Mouse (Mus musculus) G1E-ER4 (cell line): Measurements from ENCODE around the gene Wfdc13. TPM values are rescaled to one million over a fixed set of nuclear protein-coding genes. Genes with fewer than 3 reads are reported as not detected.

ENCODE experiments used
- GATA1 ChIP-seq: IDR thresholded peaks from one replicate; pipeline ENCODE4 v1.8.0; 2012; ENCODE audit warnings: low read length, inconsistent platforms
- polyA plus RNA-seq: library from polyadenylated mRNA; stranded (reverse); fragments of >175 nt; gene quantifications from 2 replicates; pipeline ENCODE4 v1.2.3, GENCODE M21; 2012

Wfdc13 gene
- not detected in 2 replicates for polyA plus RNA-seq

DNA sequence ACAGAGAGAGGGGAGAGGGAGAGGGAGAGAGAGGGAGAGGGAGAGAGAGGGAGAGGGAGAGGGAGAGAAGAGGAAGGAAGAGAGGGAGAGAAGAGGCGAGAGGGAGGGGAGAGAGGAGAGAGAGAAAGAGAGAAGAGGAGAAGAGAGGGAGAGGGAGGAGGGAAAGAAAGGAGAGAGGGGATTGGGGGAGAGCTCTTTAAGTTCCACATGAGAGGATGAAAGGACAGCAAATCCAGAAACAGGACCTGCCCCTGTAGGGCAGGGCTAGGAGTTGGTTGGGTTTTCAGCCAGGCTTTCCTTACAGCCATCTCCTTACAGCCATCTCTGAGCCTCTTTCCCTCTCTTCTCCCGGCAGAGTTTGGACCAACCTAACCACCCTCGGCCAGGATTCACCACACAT, at the start of gene Wfdc13:
TSS of gene Wfdc13 (plus strand) at position 301 of the 400 bp plus-strand sequence.
- no peak for TF ChIP-seq GATA1

DNA sequence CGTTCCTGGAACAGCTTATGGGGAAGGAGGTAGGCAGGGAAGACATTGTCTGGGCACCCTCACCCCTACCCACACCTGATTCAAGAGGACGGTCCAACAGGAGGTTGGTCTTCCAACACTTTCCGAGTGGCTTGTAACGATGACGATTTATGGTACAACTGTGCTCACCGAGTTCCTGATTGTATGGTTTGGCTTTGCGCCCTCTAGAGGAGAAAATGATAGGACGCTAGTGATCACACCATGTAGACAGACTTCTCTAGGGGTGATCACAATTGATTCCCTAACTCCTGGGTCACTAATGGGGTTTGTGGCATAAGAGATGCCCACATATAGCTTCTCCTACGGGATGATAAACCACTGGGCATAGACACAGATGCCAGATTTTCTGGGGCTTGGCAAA, 49.6 kb upstream of the Wfdc13 start:
- TF ChIP-seq GATA1, result no peak

DNA sequence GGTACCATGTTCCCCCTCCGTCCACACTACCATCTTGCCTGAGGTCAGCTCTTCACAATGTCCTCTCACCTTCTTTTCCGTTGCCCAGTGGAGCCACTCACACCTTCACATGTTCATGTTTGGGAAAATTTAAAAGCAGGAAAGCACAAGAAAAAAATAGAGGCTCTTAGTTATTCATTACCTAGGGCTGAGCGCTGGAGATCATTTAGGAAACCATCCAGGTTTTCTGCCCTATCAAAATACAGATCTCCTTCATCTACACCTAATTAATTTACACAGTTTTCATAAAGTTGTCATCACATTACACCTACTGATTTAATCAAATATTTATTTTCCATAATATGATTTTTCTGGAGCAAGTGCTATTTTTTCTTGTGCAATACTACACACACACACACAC, 46.2 kb upstream of the Wfdc13 start, which contains the start of gene Wfdc16:
TSS of gene Wfdc16 (minus strand) at position 101 of the 400 bp plus-strand sequence.
- no peak for TF ChIP-seq GATA1

DNA sequence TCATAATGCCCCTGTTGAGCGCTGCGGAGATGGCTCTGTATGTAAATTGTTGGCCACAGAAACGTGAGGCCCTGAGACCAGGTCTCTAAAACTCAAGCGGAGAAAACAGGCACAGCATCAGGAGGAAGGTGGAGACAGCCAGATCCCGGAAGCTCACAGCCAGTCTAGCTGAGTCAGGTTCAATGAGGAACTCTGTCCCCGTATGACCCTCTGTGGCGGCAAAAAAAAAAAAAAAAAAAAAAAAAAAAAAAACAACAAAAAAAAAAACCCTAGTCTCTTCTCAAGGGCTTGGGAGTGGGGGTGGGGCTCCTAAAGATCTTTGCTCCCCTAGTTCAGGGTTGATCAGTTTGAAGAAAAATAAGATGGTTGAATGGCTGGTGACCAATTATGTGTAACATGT, 43.8 kb upstream of the Wfdc13 start:
- no peak for TF ChIP-seq GATA1

DNA sequence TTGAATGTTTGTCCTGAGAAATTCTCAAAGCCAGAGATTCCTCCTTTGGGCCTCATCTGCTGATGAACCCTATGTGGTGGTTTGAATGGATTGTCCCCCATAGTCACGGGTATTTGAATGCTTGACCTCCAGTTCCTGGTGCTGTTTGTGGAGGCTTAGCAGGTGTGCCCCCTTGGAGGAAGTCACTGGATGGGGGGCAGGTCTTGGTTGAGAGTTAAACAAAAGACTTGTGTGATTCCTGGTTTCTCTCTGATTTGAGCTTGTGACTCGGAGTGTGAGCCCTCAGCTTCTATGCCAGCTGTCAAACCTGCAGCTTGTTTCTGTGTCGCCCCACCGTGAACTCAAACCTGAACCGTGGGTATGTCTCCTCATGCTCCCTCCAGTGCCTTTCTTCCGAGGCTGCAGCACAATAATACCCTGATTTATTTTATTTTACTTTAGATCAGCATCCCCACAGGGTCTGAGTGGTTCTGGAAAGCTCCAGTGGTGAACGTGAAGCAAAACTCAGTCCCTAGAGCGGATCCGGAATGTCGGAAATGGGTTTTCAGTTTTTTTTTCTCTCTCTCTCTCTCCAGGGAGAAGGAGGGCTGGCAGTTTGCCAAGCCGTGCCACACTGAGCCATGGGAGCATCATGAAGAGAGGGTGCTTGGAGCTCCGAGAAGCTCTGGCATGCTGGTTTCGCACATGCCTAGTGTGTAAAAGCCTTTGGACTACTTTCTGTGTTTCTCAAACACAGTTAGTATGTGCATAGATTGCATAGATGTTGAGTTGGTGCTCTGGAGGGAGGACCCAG, 42.8 kb upstream of the Wfdc13 start:
- TF ChIP-seq GATA1, result no peak

DNA sequence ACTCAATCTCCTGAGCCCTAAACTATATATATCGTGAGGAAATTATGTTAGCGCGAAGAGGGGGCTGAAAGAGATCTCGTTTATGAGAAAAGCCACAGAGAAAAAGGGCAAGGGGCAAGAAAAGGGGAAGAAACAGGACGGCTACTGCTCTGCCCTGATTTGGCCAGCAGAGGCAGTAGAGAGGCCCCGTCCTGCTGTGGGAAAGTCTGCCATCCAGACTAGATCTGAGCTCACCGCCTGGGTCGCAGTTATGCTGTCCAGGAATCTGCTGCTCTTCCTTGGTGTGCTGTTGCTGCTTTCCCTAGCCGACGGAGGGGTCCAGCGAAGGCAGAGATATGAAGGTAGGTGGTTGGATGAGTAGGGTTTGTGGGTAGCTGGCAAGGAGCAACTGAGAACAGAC, 29.0 kb upstream of the Wfdc13 start, which contains the start of gene Wfdc10:
TSS of gene Wfdc10 (plus strand) at position 189 of the 400 bp plus-strand sequence.
- no peak for TF ChIP-seq GATA1

DNA sequence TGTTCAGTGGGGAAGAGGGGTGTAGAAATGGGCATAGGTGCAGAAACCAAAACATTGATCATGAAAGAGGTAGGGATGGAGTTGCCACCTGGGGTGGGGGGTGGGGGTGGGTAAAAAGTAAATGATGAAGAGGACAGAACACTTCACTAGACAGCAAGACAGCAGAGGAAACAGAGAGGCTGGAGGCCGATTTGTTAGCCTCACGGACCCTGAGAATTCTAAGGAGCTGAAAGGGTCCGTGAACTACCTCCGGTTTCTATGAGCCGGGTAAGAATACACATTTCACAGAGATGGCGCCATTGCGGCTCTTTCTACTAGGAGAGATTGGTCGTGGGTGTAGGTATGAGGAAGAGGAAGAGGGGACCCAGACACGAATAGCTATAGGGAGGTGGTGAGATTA, 28.4 kb upstream of the Wfdc13 start, which contains the start of gene Wfdc9:
TSS of gene Wfdc9 (minus strand) at position 101 of the 400 bp plus-strand sequence.
- no peak for TF ChIP-seq GATA1

DNA sequence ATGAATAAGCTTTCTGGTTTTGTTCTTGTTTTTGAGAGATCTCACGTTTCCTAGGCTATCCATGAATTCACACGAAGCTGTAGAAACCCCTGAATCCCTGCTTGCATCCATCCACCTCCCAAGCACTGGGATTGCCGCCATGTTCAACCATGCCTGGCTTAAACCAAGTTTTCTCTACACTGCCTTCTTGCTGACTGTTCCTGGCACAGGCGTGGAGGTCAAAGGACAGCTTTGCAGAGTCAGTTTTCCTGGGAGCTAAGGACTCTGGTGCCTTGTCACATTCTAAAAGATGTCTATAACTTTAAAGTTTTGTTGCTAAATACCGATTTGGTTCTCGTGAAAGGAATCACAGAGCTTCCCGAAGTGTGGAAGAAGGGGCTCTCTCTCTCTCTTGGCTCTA, 20.1 kb upstream of the Wfdc13 start:
- TF ChIP-seq GATA1, result no peak

DNA sequence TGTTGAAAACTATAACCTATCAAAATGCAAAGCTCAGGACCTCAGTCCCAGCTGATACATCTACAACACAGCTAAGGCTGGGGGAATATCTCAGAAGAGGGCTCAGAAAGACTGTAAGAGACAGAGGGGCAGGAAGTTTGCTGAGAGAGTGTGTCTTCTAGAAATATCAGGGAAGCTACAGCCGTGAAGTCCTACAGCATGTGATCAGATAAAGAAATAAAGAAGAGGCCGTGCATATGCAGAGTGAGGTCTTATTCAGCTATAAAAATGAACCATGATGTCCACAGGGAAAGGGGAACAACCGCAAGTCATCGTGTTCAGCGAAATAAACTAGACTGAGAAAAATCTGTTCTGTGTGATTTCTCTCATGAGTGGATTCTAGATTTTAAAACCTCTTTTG, 14.6 kb upstream of the Wfdc13 start:
- no peak for TF ChIP-seq GATA1

DNA sequence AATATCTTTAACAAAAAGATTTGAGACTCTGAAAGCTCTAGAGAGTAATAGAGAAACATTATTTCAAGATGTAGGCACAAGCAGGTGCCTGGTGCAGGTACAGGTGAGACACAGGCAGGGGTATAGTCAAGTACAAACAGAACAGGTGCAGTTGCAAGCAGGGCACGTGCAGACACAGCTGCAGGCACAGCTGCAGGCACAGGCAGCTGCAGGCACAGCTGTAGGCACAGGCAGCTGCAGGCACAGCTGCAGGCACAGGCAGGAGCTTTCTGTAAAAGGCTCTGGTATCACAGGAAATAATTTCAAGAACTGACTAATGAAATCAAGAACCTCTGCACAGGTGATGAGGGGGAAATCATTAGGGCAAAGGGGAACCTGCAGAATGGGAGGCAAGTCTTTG, 14.0 kb upstream of the Wfdc13 start:
- TF ChIP-seq GATA1, result no peak

DNA sequence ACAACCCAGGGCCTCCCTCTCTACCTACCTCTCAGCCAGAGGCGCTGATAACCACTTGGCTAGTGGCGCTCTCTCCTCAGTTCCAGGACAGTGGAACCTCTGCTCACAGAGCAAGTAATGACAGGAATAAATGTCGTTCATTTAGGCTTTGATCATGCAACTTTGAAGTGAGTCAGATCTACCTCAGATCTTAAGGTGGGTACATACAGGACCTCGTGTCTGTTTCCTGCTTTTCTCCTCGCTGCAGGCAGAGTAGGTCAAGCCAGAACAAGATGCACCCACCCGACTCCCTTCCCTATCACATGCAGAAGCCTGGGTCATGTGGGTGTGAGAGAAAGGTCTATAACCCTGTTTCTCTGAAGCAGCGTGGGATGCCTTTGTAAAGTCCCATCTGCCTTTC, 10.9 kb upstream of the Wfdc13 start, which contains the start of gene Wfdc11:
TSS of gene Wfdc11 (minus strand) at position 101 of the 400 bp plus-strand sequence.
- TF ChIP-seq GATA1, result no peak

DNA sequence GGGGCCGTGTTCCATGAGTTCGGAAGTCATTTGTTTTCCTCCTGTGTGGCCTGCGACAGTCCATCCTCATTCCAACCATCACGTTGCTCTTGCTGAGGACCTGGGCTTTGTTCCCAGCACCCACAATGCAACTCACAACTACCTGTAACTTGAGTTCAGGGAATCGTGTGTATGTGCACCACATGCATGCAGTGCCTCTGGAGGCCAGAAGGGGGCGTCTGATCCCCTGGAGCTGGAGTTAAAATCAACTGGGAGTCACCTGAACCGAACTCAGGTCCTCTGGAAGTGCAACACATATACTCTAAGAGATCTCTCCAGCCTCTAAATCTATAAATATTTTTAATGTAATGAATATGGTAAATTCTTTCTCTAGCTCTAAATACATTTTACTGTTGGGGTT, 8.8 kb upstream of the Wfdc13 start:
- TF ChIP-seq GATA1, result no peak

DNA sequence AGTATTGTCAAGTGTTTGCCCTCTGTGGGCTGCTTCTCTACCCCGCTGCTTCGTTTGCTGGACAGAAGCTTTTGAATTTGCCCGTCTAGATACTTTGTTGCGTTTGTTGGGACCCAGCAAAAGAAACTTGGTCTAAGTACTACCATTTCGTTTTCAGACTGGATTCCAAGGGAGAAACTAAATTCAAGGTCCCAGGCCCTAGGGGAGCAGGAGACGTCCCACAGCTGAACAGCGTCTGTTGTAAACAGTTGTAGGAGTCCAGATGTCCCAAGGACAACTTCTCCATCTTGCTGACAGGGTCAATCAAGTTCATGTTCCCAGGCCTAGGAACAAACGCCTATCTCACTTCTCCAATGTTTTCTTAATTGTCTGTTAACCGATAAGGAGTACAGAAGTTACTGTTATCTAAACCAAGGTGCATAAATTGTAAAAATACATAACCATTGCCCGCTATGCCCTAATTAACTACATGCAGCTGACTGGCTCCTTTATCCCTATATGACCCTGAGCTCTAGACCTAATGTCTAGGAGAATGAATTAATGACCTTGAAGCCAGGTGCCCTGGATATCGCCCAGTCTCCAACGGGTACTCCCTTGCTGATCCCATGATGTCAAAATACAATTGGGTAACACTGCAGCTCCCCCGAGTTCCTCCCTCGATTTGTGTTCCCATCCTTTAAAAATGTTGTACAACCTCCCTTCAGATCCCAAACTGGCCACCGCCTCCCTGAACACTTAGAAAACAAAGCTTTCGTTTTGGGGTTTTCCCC, 7.8 kb upstream of the Wfdc13 start:
- TF ChIP-seq GATA1, result peak; percentile 70

DNA sequence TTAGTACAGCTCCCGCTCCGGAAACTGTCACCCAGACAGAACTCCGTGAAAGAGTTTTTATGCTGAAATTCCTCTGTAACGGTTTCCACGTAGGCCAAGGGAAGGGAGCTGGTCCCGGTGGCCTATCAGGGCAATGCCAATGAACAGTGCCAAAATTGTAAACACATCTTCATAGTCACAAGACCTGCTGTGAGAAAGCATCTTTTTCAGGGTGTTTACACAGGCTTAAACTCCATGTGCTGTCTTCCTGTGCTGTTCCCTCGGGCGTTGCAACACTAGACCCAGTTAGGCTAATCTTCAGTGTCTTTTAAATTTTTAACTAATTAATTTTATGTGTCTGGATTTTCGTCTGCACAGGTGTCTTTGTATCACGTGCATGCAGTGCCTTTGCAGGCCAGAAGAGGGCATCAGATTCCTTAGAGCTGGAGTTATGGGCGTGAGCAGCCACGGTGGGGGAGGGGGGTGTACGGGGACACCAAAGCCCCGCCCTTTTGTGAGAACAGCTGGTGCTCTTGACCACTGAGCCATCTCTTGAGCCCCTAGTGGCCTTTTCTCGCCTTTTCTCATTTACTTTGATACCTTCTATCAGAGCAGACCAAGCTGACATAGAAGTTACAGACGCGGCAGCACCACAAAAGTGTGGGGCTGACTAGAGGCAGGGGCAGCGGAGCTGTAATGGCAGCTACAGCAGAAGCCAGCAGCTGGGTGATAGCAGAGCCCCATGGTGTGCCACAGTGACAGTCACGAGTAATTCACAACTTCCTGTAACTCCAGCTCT, 5.9 kb upstream of the Wfdc13 start:
- no peak for TF ChIP-seq GATA1

DNA sequence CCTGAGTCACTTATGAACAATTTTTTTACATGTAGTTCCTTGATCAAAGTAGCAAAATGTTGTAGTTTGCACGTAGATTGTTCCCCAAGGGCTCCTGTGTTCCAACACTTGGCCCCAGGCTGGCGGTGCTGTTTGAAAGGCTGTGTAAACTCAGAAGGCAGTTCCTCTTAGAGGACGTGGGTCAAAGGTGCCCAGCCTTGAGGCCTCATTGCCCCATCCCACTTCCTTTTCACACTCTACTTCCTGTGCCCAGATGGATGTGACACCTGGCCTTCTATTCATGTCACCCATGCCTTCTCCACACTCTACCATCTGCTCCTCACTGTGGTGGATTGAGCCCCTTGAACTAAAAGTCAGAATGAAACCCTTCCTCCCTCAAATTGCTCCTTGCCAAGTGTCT, 5.0 kb upstream of the Wfdc13 start:
- no peak for TF ChIP-seq GATA1

DNA sequence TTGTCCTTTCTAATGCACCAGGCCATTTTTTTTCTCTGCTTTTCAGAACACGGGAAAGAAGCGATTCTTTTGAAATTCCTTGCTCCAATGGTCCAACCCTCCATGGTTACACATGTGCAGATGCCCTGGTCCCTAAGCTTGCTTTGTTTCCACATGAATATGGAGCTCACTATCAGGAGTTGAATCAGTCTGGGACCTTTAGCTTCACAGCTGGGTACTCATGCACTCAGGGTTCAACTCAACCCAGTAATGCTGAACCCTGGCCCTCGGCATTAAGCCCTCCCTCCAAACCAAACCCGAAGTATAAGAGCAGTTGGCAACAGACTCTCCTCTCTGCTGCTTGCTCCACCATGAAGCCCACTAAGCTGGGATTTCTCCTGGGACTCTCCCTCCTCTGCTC, 13.3 kb downstream of the Wfdc13 start, which contains the start of gene Spint4:
TSS of gene Spint4 (plus strand) at position 301 of the 400 bp plus-strand sequence.
- TF ChIP-seq GATA1, result no peak
